Mouse (Mus musculus) small intestine, adult 2 months (tissue): ENCODE results near the gene Retnlb.

Experiments used
- CTCF ChIP-seq: fragments of 200-500 bp; IDR thresholded peaks from 2 replicates; pipeline ENCODE4 v1.5.1; 2012; ENCODE audit warnings: low read depth, mild to moderate bottlenecking, control low read depth, inconsistent platforms, low read length, moderate library complexity, mixed read lengths; ENCODE audit not compliant: insufficient replicate concordance, insufficient read length; ENCODE audit errors: extremely low read depth
- POLR2A ChIP-seq: fragments of 200-500 bp; IDR thresholded peaks from 2 replicates; pipeline ENCODE4 v1.6.1; 2012; ENCODE audit warnings: low read depth, mild to moderate bottlenecking, control low read depth, inconsistent platforms, low read length, moderate library complexity

GRCm38 (mm10) chr16:48777254-48777653 lies 39.4 kb upstream of the Retnlb start:
- TF ChIP-seq CTCF: no peak
- no peak for TF ChIP-seq POLR2A
